Mouse (Mus musculus) liver, embryonic 16.5 days (tissue): ENCODE measurements at regions not wholly inside any gene's neighbourhood (a gene's known extent, or its start where the extent isn't known, plus 50 kb on each side); places are given as distances from the start of the nearest gene placed in this dataset.

Source experiments
- ATAC-seq: fragments of 200-750 bp; cut with Nextera tagmentation; 2 replicates; pipeline ENCODE4 v1.8.0; 2017; ENCODE audit warnings: low read depth, mild to moderate bottlenecking, moderate number of reproducible peaks, moderate library complexity
- H3K27ac ChIP-seq: fragments of 300-500 bp; sonication (generic); 2 replicates; pipeline ENCODE4 v1.5.1; 2014; ENCODE audit warnings: mild to moderate bottlenecking, low read length
- H3K27me3 ChIP-seq: fragments of 300-500 bp; sonication (generic); 2 replicates; pipeline ENCODE4 v1.6.1; 2014; ENCODE audit warnings: low read depth, low read length, mixed read lengths; ENCODE audit not compliant: control insufficient read depth, insufficient read depth
- H3K36me3 ChIP-seq: fragments of 300-500 bp; sonication (generic); 2 replicates; pipeline ENCODE4 v1.6.1; 2014; ENCODE audit warnings: mild to moderate bottlenecking; ENCODE audit not compliant: control insufficient read depth, insufficient read depth
- H3K4me1 ChIP-seq: fragments of 300-500 bp; sonication (generic); 2 replicates; pipeline ENCODE4 v1.6.1; 2014; ENCODE audit warnings: low read depth, low read length, mixed read lengths; ENCODE audit not compliant: control insufficient read depth
- H3K4me2 ChIP-seq: fragments of 300-500 bp; sonication (generic); 2 replicates; pipeline ENCODE4 v1.6.1; 2014; ENCODE audit warnings: low read depth, low read length, mixed read lengths
- H3K4me3 ChIP-seq: fragments of 300-500 bp; sonication (generic); 2 replicates; pipeline ENCODE4 v1.5.1; 2014; ENCODE audit warnings: low read depth, mild to moderate bottlenecking, low read length
- H3K9ac ChIP-seq: fragments of 300-500 bp; sonication (generic); 2 replicates; pipeline ENCODE4 v1.6.1; 2014; ENCODE audit warnings: low read depth, low read length
- H3K9me3 ChIP-seq: fragments of 300-500 bp; sonication (generic); replicated peaks from 2 replicates; pipeline ENCODE4 v1.6.1; 2016; ENCODE audit warnings: low read length; ENCODE audit not compliant: control insufficient read depth
- WGBS: fragments of 180-500 bp; shearing (Covaris S2); extraction: QIAGEN DNeasy Blood & Tissue Kit; methylation state at CpG from one replicate; pipeline ENCODE4 v1.1.7; 2014; ENCODE audit not compliant: insufficient replicate concordance; 5-methylcytosine and 5-hydroxymethylcytosine counted together

DNA sequence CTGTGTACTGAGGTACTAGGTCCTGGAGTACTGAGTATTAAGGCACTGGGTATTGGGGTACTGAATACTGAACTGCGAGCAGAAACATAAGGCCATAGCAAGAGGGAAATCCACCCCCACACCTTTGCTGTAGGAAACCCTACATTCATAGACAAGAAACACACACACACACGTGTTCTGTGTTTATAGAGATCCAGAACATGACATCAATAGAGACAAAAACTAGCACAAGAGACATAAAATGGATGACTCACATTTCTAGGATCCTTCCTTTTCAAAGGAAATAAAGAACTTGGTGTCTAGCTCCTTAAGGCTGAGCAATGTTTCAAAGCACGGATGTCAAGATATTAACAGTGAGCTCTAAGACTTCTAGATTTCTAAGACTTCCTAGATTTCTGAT, 49.9 kb upstream of the Nepro start:
- ATAC-seq = no peak
- H3K4me3 ChIP-seq = no peak overlapping the region
- no peaks in the 10 kb centered on the region for H3K27me3 ChIP-seq
- H3K9me3 ChIP-seq = no peaks in the 10 kb centered on the region
- H3K4me2 ChIP-seq = no peak overlapping the region
- H3K36me3 ChIP-seq = no peaks in the 10 kb centered on the region
- 54% methylated on average over 3 of the region's 3 CpGs for WGBS
- no peak overlapping the region for H3K9ac ChIP-seq
- no peak overlapping the region for H3K27ac ChIP-seq
- H3K4me1 ChIP-seq = no peaks in the 10 kb centered on the region

DNA sequence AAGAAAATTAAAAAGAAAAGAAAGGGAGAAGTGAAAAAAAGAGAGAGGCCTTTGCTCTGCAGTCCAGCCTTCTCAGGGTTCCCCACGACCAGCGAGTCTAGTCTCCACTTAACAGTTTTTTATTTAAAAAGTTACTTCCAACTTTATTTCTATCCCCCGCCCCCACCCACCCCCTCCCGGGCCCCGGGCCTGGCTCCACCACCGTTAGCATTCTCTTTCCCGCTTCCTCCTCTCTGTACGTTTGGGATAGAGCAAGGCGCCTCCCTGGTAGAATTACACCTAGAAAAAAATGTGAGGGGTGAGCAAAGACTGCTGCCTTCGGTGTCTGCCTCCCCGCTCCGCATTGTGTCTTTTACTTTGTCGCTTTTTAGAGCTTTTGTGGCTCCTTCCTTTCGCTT, 51.7 kb upstream of the Nepro start:
- Histone ChIP-seq H3K9me3 (no peaks in the 10 kb centered on the region), H3K4me3 (no peak overlapping the region), H3K4me2 (peak overlapping the region; percentile 2; the same call in 1 of the 2 replicates), H3K9ac (no peak overlapping the region), H3K36me3 (no peaks in the 10 kb centered on the region), H3K27me3 (no peaks in the 10 kb centered on the region), H3K4me1 (no peaks in the 10 kb centered on the region), H3K27ac (no peak overlapping the region)
- no peak for ATAC-seq
- WGBS = 7% methylated on average over 14 of the region's 14 CpGs

DNA sequence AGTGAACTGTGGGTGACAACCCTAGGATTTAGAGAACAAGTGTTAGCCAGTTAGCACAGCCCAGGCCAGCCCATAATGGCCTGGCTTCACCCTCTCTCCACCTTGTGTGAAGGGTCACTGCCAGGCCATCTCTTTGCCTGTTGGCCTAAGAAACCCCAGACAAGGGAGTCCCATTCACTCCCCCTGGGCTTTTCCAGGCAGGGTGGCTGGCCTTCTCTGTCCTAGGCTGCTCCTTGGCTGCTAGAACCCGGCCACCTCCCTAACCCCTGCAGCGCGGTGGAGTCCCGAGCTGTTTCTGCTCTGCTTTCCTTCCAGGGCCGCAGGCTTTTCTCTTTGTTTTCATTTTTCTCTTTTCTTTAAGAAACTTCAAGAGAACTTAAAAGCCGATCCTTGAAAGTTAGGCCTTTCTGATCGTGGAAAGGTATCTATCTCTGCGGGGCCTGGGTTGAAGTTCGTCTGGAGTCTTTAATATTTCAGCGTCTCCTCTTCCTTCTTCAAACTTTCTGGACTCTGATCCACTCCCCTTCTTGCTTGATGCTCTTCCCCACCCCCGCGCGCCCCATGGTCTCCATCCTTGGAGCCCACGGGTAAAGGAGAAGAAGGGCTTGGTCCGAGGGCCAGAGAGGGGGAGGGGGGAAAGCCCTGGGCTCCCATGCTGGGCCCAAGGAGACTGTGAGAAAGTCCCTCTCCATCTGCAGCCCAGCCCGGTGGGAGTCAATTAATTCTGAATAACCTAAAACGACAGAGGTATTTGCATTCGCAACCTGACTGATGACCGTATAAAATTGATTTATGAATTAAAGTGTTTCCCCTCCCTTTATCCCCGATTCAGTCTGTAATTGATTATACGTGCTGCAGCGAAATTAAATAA, 52.3 kb upstream of the Nepro start:
- Histone ChIP-seq H3K36me3 (no peaks in the 10 kb centered on the region), H3K4me1 (no peaks in the 10 kb centered on the region), H3K4me3 (no peak overlapping the region), H3K27ac (no peak overlapping the region), H3K9me3 (no peaks in the 10 kb centered on the region), H3K9ac (no peak overlapping the region), H3K4me2 (no peak overlapping the region), H3K27me3 (no peaks in the 10 kb centered on the region)
- 36% methylated on average over 22 of the region's 22 CpGs for WGBS
- no peak for ATAC-seq

DNA sequence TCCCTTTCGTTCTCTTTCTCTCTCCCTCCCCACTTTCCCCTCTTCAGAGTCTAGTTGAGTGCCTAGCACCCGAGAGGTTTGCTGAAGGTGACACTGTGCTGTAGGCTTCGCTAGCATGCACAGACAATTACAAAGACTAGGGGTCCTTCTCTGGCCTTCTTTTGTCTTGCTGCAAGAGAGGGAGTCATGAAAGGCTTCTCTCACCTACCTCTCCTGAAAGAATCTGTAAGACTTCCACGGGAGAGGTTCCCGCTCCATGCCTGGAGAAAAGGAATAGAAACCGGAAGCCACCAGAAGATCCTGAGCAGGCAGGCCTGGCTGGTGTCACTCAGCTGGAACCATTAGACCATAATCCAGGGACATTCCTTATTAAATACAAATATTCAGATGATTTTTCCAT, 56.0 kb upstream of the Nepro start:
- Histone ChIP-seq H3K36me3 (no peaks in the 10 kb centered on the region), H3K27me3 (no peaks in the 10 kb centered on the region), H3K4me1 (no peaks in the 10 kb centered on the region), H3K9me3 (no peaks in the 10 kb centered on the region), H3K4me2 (no peak overlapping the region), H3K9ac (no peak overlapping the region), H3K4me3 (no peak overlapping the region), H3K27ac (no peak overlapping the region)
- 71% methylated on average over 6 of the region's 6 CpGs for WGBS
- ATAC-seq = no peak

DNA sequence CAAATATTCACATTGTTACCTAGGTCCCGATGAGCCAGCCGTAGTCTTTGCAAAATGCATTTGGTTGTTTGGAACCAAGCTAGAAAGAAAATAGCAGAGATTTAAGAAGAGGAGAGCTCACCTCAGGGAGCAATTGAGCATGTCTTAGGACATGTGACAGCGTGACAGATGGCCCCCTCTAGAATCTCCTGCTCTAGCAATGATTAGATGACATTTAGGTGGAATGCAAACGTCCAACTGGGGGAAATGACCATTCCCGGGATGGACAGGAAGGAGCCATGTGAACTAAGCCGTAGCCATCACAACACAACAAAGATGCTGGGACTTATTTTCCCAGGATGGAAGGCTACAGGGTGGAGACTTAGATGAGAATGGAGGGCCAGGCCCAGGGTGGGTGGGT, 57.0 kb upstream of the Nepro start:
- Histone ChIP-seq H3K4me1 (no peaks in the 10 kb centered on the region), H3K27me3 (no peaks in the 10 kb centered on the region), H3K4me3 (no peak overlapping the region), H3K4me2 (no peak overlapping the region), H3K9me3 (no peaks in the 10 kb centered on the region), H3K36me3 (no peaks in the 10 kb centered on the region), H3K9ac (no peak overlapping the region), H3K27ac (no peak overlapping the region)
- no peak for ATAC-seq
- WGBS = 59% methylated on average over 6 of the region's 6 CpGs

DNA sequence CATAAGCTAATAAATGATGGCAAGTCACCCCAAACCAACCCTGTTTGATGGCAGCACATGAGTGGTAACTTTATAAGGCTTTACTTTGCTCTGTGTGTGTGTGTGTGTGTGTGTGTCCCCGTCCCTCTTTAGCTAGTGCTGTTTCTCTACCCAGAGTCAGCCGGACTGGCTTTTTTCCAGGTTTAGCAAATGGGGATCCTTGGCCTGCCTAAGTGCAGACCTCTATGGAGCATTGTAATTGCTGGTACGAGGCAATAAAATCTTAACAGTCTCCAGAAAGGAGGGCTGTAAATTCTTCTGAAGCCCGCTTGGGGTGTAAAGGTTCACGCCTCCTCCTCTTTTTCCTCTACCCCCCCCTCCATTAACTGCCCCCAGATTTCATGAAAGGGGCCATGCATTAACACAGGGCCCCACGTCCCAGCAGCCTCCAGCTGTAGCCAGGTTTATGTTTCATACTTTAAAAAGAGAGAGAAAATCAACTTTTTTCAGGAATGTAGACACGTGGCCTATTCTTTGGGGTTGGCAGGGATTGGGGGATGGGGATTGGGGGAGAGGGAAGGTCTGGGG, 57.6 kb upstream of the Nepro start:
- WGBS = 51% methylated on average over 7 of the region's 7 CpGs

DNA sequence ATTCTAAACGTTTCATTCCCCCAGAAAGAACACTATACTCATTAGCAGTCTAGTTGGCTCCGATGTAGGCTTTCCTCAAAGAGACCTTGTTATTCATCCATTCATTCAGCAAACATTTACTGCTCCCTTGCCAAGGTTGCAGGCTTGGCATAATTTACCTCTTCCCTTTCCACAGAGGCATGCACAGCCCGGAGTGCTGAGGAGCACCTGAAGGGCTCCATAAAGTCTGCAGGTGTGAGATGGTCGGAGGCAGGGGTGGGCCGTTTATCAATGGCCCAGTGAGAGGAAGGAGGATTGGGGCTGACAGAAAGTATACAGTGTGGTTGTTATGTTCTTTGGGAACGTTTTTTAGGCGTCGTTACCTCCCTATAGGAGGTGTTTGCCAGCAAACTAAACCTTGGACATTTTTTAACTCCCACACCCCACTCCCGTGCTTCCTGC, 58.6 kb upstream of the Nepro start:
- no peaks in the 10 kb centered on the region for H3K4me1 ChIP-seq
- WGBS = 52% methylated on average over 9 of the region's 9 CpGs
- H3K9ac ChIP-seq = no peak overlapping the region
- no peak for ATAC-seq
- no peaks in the 10 kb centered on the region for H3K9me3 ChIP-seq
- no peak overlapping the region for H3K27ac ChIP-seq
- no peaks in the 10 kb centered on the region for H3K27me3 ChIP-seq
- H3K4me3 ChIP-seq = no peak overlapping the region
- no peak overlapping the region for H3K4me2 ChIP-seq
- no peaks in the 10 kb centered on the region for H3K36me3 ChIP-seq

More for the DNA sequence above, 57.6 kb upstream of the Nepro start:
- H3K9ac ChIP-seq = no peak overlapping the region
- no peak overlapping the region for H3K4me3 ChIP-seq
- H3K36me3 ChIP-seq = no peaks in the 10 kb centered on the region
- H3K4me2 ChIP-seq = no peak overlapping the region
- no peak for ATAC-seq
- no peaks in the 10 kb centered on the region for H3K4me1 ChIP-seq
- H3K27ac ChIP-seq = no peak overlapping the region
- H3K9me3 ChIP-seq = no peaks in the 10 kb centered on the region
- H3K27me3 ChIP-seq = no peaks in the 10 kb centered on the region

DNA sequence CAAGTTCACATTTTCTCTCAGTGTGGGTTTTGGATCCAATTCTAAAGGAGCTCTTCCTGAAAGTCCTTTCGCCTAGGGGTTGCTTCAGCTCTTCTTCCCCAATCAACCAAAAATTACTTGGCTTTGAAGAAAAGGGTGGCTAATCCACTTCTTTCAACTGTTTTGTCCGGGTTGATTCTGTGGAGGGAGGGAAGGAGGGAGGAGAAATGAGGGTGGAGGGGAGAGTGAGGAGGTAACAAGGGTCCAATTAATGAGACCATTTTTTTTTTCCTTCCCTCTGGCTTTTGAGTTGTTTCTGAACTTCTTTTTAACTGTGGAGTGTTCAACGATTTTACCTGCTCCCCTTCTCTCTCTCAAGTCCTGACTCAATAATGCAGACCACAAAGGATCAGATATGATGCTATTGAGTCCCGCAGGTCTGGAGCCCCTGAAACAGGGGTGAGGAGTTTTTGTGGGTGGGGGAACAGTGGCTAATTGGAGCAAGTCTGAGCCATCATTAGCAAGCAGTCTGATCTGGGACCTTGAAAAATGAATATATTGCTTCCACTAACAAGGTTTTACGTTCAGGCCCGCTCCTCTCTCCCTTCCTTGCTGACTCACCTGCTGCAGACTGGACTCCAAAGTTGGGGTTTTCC, 61.0 kb upstream of the Nepro start:
- no peak overlapping the region for H3K27ac ChIP-seq
- no peak overlapping the region for H3K9ac ChIP-seq
- H3K27me3 ChIP-seq = no peaks in the 10 kb centered on the region
- H3K4me3 ChIP-seq = no peak overlapping the region
- H3K4me1 ChIP-seq = no peaks in the 10 kb centered on the region
- no peak overlapping the region for H3K4me2 ChIP-seq
- no peaks in the 10 kb centered on the region for H3K9me3 ChIP-seq
- H3K36me3 ChIP-seq = no peaks in the 10 kb centered on the region
- 59% methylated on average over 6 of the region's 6 CpGs for WGBS
- no peak for ATAC-seq
